7 mouse cellular contexts compared by ENCODE assay signal in genomic region chr11:117108595-117108994, GRCm38 (mm10).
DNase-seq lines count a peak whose midpoint lies in the region.

No protein-coding gene starts in this region.

- DNase-seq in right cerebral cortex, adult 18-20 months, result peak; percentile 66
- DNase-seq in right cerebral cortex, postnatal 36 days (ENCODE audit: low spot score in 2 of 2), result no peak
- DNase-seq in cerebellum, adult 18-20 months, result peak; percentile 94
- DNase-seq in heart, adult 9 months (ENCODE audit: low spot score in 2 of 2), result peak; percentile 72 to 90
- peak; percentile 83 to 85 for DNase-seq in kidney, postnatal 36 days
- DNase-seq in skeletal muscle tissue, adult 2 months (ENCODE audit: low read depth, low spot score), result peak; percentile 85
- DNase-seq in natural killer cell, adult 2 months (ENCODE audit: low spot score in 2 of 2), result no peak

Comparison
In these comparisons a context has a peak if more than half of its experiments do, and no peak if none do; other contexts are left out.
1. DNase-seq: peak in right cerebral cortex, adult 18-20 months (single experiment), cerebellum, adult 18-20 months (2 of 2), heart, adult 9 months (2 of 2), kidney, postnatal 36 days (2 of 2) and skeletal muscle tissue, adult 2 months (single experiment); none in right cerebral cortex, postnatal 36 days (0 of 2) and natural killer cell, adult 2 months (0 of 2).